In genomic region chr13:37825646-37826280, GRCm38 (mm10) we compare ENCODE assay signal across 7 mouse cellular contexts. TPM values are rescaled to one million over a fixed set of nuclear protein-coding genes. Genes with fewer than 3 reads are reported as not detected.
DNase-seq lines count a peak whose midpoint lies in the region; ATAC-seq lines count a peak whose summit lies in the region.

No protein-coding gene starts in this region.

- peak; percentile 44 for DNase-seq in MN1 (ENCODE audit: low spot score)
- DNase-seq in frontal cortex, postnatal 36 days (ENCODE audit: low spot score in 2 of 2), result peak; percentile 23 to 29
- peak; percentile 34 for DNase-seq in spleen, adult 12 weeks (ENCODE audit: low spot score)

- H3K4me2 ChIP-seq in hindbrain, embryonic 15.5 days, result peak overlapping the region; percentile 99
- H3K4me2 ChIP-seq in limb, embryonic 13.5 days (replicated peaks), result peak overlapping the region; percentile 95
- H3K4me2 ChIP-seq in midbrain, embryonic 12.5 days (replicated peaks), result peak overlapping the region; percentile 94

- 0 out of 2 replicates have a peak, but pooled peaks cover 3% of the 10 kb centered on the region for H3K4me1 ChIP-seq in brown adipose tissue, adult 24 weeks (ENCODE audit: control insufficient read depth, insufficient read depth, insufficient read length, low read length)
- peaks cover 47% of the 10 kb centered on the region for H3K4me1 ChIP-seq in hindbrain, embryonic 15.5 days (replicated peaks)
- H3K4me1 ChIP-seq in limb, embryonic 13.5 days, result peaks cover 30% of the 10 kb centered on the region
- peaks cover 31% of the 10 kb centered on the region for H3K4me1 ChIP-seq in midbrain, embryonic 12.5 days

- ATAC-seq in hindbrain, embryonic 15.5 days (ENCODE audit: low FRiP score, low read depth), result peak; percentile 71
- ATAC-seq in limb, embryonic 13.5 days (ENCODE audit: low FRiP score, low read depth), result peak; percentile 55
- peak; percentile 69 for ATAC-seq in midbrain, embryonic 12.5 days (ENCODE audit: low FRiP score, low read depth)

- peaks cover 30% of the 10 kb centered on the region for H3K27me3 ChIP-seq in hindbrain, embryonic 15.5 days
- no peaks in the 10 kb centered on the region for H3K27me3 ChIP-seq in limb, embryonic 13.5 days
- H3K27me3 ChIP-seq in midbrain, embryonic 12.5 days, result peaks cover 63% of the 10 kb centered on the region

- H3K4me3 ChIP-seq in brown adipose tissue, adult 24 weeks (ENCODE audit: insufficient read depth, low read depth, low read length), result peak overlapping the region; percentile 81
- peak overlapping the region; percentile 58 for H3K4me3 ChIP-seq in hindbrain, embryonic 15.5 days
- peak overlapping the region; percentile 82 for H3K4me3 ChIP-seq in limb, embryonic 13.5 days
- peak overlapping the region; percentile 72 for H3K4me3 ChIP-seq in midbrain, embryonic 12.5 days

- H3K9ac ChIP-seq in hindbrain, embryonic 15.5 days, result peak overlapping the region; percentile 50
- H3K9ac ChIP-seq in limb, embryonic 13.5 days, result peak overlapping the region; percentile 88
- peak overlapping the region; percentile 72 for H3K9ac ChIP-seq in midbrain, embryonic 12.5 days (replicated peaks)

- peak overlapping the region; percentile 84 for H3K27ac ChIP-seq in brown adipose tissue, adult 24 weeks (replicated peaks; ENCODE audit: low read depth, low read length)
- H3K27ac ChIP-seq in hindbrain, embryonic 15.5 days (replicated peaks), result peak overlapping the region; percentile 68
- peak overlapping the region; percentile 87 for H3K27ac ChIP-seq in limb, embryonic 13.5 days
- peak overlapping the region; percentile 49; the same call in 1 of the 2 replicates for H3K27ac ChIP-seq in midbrain, embryonic 12.5 days (replicated peaks)

- under 1% methylated on average over 38 of the region's 43 CpGs for WGBS in hindbrain, embryonic 15.5 days
- under 1% methylated on average over 42 of the region's 43 CpGs for WGBS in limb, embryonic 13.5 days
- WGBS in midbrain, embryonic 12.5 days, result under 1% methylated on average over 39 of the region's 43 CpGs

- H3K9me3 ChIP-seq in hindbrain, embryonic 15.5 days, result no peaks in the 10 kb centered on the region
- no peaks in the 10 kb centered on the region for H3K9me3 ChIP-seq in limb, embryonic 13.5 days
- no peaks in the 10 kb centered on the region for H3K9me3 ChIP-seq in midbrain, embryonic 12.5 days

- H3K36me3 ChIP-seq in hindbrain, embryonic 15.5 days, result no peaks in the 10 kb centered on the region
- H3K36me3 ChIP-seq in limb, embryonic 13.5 days, result no peaks in the 10 kb centered on the region
- H3K36me3 ChIP-seq in midbrain, embryonic 12.5 days, result no peaks in the 10 kb centered on the region

RNA-seq across cellular contexts. Expression of gene Rreb1, which starts 47.6 kb away (rescaled TPM):
- polyA plus RNA-seq in brown adipose tissue, adult 24 weeks (2012; ENCODE audit: insufficient read depth, insufficient read length, missing spikeins), result 17.0 and 43.1 TPM in 2 replicates
- polyA plus RNA-seq in hindbrain, embryonic 15.5 days (2015; fragmentation: Nextera tagmentation; extraction: Ambion mirVana), result 2.8 and 3.4 TPM in 2 replicates
- polyA plus RNA-seq in limb, embryonic 13.5 days (2015; fragmentation: Nextera tagmentation; extraction: Ambion mirVana), result 10.0 and 11.4 TPM in 2 replicates
- polyA plus RNA-seq in midbrain, embryonic 12.5 days (2016; fragmentation: Nextera tagmentation; extraction: Ambion mirVana), result 4.6 and 5.7 TPM in 2 replicates

Comparison
In these comparisons a context has a peak if more than half of its experiments do, and no peak if none do; other contexts are left out.
1. Peak in every context shown above with its lines: DNase-seq, ATAC-seq, H3K4me3 ChIP-seq and H3K27ac ChIP-seq.